Mouse (Mus musculus) thymus, postnatal 0 days (tissue): ENCODE results near the gene Rnase9. TPM values are rescaled to one million over a fixed set of nuclear protein-coding genes. Genes with fewer than 3 reads are reported as not detected.
"Not testable (repeated sequence)": the region's sequence is repeated elsewhere in the genome, so short reads cannot be mapped to it uniquely, and the experiment has no call there.

Experiments used
- DNase-seq: peaks from one replicate; pipeline ENCODE4 v3.0.0-alpha.2; 2015; ENCODE audit warnings: low spot score
- polyA plus RNA-seq: library from polyadenylated mRNA; unstranded; fragments of >200 nt; fragmentation: Nextera tagmentation; extraction: Ambion mirVana; gene quantifications from 2 replicates; pipeline ENCODE4 v1.2.1, GENCODE M21; 2015

The Rnase9 gene
- polyA plus RNA-seq, 1 experiment from 2014 or later: not detected

DNA sequence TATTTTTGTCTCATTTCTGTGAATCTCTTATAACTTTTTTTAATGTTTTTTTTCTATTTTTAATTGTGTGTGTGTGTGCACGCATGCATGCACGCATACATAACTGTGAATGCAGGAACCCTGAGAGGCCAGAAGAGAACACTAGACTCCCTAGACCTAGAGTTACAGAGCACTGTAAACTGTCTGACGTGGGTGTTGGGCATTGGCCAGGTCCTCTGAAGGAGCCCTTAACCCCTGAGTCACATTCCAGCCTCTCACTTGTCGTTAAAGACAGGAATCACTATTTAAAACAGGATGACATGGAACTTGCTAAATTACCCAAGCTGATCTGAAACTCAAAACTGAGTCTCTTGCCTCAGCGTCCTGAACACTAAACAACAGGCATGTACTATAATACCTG lies 10.3 kb upstream of the Rnase9 start:
- no peak for DNase-seq

DNA sequence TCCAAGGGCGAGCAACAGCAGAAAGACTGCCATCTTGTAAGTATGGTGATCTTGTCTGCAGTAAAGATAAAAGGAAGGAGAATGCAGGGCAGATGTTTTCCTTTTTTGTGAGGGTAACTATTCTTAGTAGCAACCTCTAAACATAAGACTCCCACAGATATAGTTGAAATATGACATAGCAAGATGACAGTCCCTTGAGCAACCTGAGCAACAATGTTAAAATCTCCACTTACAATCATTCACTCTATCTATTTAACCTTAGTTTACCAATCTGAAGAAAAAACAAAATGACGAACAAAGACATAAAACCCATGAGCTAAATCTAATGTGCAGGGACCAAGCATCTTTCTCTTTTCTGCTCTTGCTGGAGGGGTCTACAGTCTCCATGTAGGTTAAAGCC lies 8.4 kb upstream of the Rnase9 start, which contains the start of gene Rnase11:
Gene Rnase11, minus strand, starts transcription at position 101 of the 400 bp plus-strand sequence.
- no peak for DNase-seq

DNA sequence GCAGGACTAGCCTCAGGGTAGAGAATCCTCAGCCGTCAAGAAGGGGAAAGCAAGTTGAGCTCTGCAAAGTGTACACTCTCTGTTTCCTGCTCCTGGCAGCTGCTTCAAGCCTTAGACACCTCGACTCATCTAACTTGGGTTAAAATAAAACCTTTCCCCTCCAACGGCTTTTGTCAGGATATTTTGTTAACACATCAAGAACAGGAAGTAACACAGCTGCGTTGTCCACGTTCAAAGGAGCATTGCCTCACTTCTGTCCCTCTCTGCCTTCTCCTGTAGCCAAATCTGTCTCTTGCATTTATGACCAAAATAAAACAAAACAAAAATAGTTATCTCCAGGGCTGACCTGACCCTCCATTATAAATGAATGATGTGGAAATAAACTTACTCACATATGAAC lies 6.2 kb upstream of the Rnase9 start:
- DNase-seq: no peak

DNA sequence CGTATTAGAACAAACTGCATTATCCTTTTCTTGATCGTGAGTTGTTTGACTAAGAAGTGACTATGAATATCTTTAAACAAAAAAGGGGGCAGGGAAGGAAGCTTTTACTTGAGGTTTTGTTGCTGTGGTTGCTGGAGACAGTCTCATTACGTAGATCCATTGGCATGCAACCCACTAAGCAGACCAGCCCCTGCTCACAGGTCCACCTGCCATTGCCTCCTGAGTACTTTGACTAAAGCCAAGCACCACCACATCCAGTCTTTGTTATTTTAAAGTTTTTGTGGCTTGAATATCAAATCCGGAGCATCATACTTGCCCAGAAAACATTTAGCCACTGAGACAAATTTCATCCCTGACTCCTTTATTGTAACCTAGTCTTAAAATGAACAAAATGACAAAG lies 5.5 kb downstream of the Rnase9 start:
- no peak for DNase-seq

DNA sequence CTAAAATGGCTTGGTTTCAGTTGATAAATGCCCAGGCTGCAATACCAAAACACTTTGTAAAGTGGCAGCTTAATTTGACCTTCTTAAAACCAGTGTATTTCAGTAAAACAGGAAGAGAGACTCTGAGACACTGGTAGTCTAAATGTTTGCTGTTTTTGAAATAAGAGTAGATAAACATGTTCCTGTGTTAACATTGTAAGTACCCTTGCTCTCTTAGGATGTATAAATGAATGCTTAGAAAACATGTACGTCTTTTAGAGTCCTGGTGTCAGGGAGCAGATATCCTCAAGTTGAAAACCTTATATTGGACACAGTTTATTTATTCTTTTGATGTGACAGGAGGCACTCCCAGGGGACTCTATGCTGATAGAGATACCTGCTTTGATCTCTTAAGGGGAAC lies 6.5 kb downstream of the Rnase9 start:
- DNase-seq: no peak

DNA sequence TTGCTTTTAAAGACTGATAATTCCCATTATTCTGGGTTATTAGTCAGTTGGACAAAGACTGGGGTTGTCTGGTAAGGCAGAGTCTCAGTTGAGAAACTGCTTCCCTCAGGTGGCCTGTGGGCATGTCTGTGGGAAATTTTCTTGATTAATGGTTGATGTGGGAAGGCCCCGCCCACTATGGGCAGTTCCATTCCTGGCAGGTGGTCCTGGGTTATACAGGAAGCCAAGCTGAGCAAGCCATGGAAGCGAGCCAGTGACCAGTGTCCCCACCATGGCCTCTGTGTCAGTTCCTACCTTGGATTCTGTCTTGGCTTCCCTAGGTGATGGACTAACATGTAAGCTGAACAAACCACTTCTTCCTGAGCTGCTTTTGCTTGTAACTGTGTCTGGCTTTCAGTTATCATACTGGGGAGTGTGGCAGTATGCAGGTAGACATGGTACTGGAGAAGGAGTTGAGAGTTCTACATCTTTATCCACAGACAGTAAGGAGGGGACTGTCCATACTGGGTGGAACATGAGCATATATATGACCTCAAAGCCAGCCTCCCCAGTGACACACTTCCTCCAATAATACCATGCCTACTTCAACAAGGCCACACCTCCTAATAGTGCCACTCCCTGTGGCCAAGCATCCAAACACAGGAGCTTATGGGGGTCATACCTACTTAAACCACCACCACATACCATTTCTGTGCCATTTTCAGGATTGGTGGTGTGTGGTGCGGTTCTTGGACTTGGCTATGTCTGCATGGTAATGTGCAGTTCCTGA lies 14.1 kb downstream of the Rnase9 start:
- DNase-seq: no peak

DNA sequence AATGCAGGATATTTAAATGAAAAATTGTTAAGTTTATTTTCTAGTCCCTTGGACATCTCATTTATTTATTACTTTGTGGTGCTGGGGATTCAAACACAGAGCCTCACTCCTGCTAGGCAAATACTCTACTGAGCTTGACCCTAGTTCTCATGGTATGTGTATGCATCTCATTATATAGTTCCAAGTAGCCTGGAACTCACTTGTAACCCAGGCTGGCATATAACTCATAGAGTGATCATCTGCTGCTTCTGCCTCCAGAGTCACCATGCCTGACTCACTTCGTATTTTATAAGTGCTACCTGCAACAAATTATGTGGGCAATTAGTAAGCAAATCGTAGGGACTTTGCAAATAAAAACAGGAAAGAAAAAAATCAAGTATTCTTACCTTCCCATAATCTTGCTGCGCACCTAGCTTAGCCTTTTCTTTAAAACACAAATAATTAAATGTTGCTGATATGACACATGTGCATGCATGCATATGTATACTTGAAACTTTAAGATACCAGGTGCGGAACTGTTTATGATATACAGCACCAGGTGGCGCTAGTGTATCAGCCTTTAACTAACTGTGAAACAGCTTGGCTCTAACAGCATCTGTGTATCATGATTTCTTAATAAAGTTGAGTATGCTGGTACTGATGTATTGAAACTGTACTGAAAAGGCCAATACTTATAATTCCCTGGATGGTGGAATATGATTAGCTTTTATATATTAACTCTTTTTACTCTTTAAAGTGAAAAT lies 15.1 kb downstream of the Rnase9 start:
- peak; percentile 82 for DNase-seq

DNA sequence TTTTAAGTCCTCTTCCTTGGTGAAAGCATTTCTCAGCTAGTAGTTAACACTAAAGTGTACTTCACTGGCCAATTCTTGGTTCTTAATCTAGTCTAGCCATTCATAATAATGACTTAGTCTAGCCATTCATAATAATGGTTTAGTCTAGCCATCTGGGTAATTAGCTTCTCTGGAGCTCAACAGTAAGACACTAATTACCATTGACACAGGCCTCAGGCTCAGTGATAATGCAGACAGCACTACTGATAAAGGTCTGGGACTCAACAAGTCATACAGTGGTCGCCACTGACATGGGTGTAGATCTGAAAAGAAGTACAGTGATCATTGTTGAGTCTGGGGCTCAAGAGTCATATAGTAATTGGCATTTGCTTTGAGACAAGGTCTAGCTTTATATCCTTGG lies 16.8 kb downstream of the Rnase9 start:
- no peak for DNase-seq

DNA sequence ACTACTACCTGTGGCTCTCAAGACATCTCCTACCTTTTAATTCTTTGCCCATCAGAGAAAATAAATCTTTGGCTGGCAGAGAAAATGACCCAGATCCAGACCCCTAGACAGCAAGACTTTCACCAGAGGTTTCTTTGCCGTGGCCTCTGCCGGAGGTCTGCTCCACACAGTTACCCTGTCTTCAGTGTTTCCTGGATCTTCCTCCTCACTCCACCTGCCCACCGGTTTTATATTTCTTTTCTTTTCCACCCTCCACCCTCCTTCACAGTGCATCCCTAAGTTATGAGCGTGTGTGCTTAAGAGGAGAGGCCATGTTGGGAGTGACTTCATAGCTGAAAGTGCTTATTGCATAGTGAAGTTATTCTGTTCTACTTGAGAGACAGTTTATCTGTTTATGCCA lies 18.2 kb downstream of the Rnase9 start:
- DNase-seq: no peak

DNA sequence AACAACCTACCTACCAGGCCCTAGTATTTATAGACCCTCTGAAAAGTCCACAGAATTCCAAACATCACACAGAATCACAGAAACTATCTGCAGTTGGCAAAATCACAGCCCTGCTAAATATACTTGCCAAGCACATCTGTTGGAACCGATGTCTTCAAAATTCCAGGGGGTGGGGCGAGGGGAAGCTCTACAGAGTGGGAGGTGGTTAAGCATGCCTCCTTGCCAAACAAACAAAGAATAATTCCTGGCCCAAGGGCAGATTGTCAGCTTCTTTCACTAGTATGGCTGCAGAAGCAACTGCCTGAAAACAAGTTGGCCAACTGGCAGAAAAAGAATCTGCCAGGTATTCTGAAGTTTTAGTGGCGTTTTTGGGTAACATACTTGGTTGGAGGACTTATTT lies 24.4 kb downstream of the Rnase9 start:
- DNase-seq: no peak

DNA sequence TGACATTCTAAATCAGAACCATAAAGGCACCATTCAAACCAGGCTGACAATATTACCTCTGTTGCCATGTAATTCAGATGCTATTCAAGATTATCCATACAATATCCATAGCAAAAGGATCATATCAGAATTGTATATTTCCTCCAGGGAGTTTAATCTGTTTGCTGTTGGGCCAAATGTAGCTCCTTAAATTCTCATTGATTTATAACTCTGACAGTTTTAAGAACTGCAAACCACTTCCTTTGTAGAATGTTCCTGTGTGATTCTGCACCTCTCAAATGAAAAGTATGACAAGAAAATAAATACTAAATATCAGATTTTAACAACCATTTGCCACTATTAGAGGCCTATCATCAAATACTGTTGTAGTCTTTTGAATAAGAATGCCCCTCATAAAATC lies 25.9 kb downstream of the Rnase9 start:
- no peak for DNase-seq

DNA sequence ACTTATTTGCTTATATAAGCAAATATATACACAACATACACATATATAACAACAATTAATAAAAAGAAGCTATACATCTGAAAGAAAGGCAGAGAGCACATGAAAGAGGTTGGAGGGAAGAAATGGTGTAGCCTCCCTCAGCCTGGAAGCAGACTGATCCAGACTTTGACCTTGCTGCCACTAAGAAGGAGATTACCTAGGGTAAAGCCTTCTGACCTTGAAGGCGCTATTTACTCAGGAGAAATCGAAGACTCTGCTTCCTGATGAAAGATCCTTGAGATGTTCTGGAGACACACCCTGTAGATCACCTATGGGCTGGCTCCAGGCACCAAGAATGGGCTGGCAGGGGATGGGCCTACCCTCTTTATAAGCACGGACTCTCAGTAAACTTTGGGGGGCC lies 26.9 kb downstream of the Rnase9 start:
- DNase-seq: not testable (repeated sequence)

DNA sequence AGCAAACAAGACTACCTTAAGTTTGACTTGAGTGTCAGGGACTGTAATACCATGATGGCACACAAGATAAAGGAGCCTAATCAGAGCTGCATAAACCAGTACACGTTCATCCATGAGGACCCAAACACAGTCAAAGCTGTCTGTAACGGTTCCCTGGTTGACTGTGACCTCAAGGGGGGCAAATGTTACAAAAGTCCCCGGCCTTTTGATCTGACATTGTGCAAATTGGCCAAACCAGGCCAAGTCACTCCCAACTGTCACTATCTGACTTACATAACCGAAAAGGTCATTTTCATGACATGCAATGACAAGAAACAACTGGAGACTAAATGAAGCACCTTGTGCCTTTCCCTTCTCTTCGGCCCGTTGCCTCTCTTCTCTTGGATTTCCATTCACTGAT lies 32.1 kb downstream of the Rnase9 start:
- no peak for DNase-seq

DNA sequence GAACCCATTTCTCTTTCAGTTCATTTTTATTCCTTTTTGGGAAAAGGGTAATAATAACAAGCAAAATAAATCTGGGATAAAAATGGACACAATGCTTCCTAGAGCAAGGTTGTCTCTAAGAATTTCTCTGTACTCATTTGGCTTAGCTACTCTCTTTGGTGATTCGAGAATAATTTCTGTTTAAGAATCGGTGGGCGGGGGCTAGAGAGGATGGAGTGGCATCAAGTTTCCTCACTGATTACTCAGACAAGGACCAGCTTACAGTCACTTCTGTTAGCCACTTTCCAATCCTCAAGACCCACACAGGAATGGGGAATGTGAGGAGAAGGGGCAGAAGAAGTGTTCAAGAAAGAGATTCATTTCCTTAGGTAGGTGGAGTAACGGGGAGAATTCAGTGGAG lies 32.9 kb downstream of the Rnase9 start:
- DNase-seq: no peak

DNA sequence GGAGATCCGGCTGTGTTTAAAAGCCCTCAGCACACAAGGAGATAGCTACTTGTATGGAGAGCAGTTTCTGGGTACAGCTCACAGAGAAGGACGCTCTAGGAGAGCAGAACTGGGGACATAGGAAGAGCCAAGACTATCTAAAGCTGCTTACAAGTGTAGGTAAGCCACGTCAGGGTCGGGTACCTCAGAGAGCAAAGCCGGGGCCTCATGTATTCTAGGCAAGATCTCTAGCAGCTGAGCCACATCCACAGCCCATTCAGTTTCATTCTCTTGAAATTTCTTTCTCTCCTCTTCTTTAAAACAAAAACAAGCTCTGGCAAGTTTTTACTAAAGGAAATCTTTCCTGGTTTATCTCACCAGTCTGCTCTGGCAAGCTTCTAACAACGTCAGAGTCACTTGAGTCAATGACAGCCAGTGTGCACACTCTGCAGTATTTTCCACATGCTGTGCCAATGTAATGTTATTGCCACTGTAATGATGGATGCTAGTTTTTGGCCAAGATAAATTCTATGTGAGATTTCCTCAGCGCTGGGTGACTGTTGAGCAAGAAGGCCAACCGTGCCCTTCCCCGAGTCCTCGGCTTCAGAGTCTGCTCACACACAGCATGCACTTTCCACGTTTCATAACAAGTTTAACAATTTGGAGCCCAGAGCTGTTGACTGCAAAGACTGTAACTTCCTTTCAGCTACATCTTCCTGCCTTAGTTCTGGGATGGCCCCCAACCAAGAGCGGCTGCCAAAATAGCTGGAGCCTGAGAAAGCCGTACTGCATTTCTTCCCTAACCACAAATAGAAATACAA lies 33.6 kb downstream of the Rnase9 start:
- DNase-seq: no peak

DNA sequence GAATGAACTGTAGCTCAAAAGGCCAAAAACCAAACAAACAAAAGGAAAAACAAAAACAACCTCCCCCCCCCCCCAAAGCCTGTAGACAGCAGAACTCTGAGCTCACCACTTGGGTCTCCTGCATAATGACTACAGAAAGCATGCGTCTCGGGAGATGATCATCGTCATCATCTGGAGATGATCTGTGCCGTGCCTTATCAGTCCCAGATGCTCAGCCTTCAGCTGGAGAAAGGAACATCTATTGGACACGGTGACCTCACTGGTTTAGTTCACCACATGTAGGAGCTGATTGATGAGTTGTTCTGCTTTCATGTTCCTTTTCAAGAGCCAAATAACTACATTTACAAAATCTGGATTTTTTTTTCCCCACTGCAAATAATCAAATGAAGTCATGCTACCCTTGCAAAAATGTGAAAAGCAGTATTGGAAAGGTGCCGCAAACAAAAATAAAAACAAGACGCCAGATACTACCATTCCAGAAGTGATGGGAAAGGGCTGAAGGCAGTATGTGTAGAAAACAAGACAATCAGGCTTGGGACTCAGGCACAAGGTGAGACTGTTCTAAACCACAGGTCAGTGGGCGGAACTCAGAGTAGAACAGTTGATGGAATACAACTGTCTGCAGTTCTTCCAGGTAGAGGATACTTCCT lies 34.4 kb downstream of the Rnase9 start, which contains the start of gene Rnase10:
Gene Rnase10, plus strand, starts transcription at position 600 of the 650 bp plus-strand sequence.
- no peak for DNase-seq

DNA sequence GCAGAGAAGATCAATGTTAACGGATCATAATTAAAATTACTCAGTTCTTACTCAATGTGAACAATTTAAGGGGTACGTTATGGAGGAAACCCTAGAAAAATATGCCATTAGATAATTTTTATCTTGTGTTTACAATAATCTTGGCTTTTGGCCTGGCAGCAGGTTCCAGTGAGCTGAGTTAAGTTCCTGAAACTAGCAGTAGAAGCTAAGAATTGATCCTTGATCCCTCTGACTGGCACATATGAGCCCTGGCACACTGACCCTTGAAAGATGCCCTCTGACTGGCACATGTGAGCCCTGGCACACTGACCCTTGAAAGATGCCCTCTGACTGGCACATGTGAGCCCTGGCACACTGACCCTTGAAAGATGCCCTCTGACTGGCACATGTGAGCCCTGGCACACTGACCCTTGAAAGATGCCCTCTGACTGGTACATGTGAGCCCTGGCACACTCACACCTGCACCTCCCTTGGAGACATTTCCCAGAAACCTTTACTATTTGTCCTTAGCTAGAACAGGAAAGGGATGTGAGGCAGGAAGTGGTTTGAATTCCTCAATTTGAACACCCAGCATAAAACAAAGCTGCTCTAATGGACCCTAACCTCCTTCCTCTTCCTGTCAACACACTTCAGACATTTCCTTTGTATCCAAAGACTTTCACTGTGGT lies 43.5 kb downstream of the Rnase9 start:
- DNase-seq: no peak

DNA sequence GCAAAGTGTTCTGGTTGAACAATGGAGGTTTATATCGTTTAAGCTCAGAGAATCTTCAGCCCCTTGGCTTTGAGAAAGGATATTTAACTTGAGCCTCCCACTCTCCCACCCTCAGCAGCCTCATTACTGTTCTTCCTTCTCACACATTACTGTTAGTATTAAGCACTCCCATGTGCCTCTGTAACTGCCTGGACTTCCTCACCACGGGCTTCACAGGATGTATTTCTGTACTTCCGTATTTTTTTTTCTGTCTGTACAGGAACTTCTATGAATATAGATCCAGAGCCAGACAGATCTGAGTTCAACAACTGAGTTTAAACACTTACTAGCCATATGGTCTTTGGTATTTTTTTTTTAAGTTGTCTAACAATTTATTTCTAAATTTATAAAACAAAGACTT lies 44.6 kb downstream of the Rnase9 start:
- no peak for DNase-seq

DNA sequence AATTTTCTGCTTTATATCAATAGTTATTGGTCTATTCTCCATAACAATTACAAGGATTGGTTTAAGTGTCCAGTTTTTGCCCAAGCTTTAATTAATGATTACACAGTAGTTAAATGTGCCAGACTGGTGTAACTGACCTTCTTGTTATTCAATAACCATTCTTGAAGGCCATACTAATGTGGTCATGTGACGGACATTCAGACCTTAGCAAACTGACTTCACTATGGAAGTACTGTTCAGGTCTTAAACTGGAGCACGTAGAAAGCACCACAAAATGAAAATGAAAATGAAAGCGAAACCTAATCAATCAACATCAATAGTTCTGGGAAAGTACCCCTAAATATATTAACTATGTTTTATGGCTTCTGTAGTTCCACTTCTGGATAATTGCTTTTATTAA lies 50.6 kb downstream of the Rnase9 start:
- DNase-seq: no peak
